Mouse (Mus musculus) hindbrain, postnatal 0 days (tissue): ENCODE data around the gene Lag3. TPM values are rescaled to one million over a fixed set of nuclear protein-coding genes. Genes with fewer than 3 reads are reported as not detected.

Source experiments
- ATAC-seq: fragments of 200-750 bp; cut with Nextera tagmentation; 2 replicates; pipeline ENCODE4 v1.8.0; 2017; ENCODE audit warnings: mild to moderate bottlenecking, moderate TSS enrichment, moderate library complexity
- DNase-seq: peaks from one replicate; pipeline ENCODE4 v3.0.0-alpha.2; 2015; ENCODE audit warnings: low spot score
- H3K27ac ChIP-seq: fragments of 300-500 bp; sonication (generic); 2 replicates; pipeline ENCODE4 v1.5.1; 2014; ENCODE audit warnings: mild to moderate bottlenecking
- H3K27me3 ChIP-seq: fragments of 300-500 bp; sonication (generic); 2 replicates; pipeline ENCODE4 v1.6.1; 2014; ENCODE audit warnings: low read length, mixed read lengths; ENCODE audit not compliant: insufficient read depth
- H3K36me3 ChIP-seq: fragments of 300-500 bp; sonication (generic); 2 replicates; pipeline ENCODE4 v1.6.1; 2014; ENCODE audit warnings: low read length, mixed read lengths; ENCODE audit not compliant: insufficient read depth
- H3K4me1 ChIP-seq: fragments of 300-500 bp; sonication (generic); 2 replicates; pipeline ENCODE4 v1.6.1; 2014; ENCODE audit warnings: antibody characterized with exemption, low read length, mixed read lengths; ENCODE audit not compliant: insufficient read depth
- H3K4me2 ChIP-seq: fragments of 300-500 bp; sonication (generic); 2 replicates; pipeline ENCODE4 v1.6.1; 2014; ENCODE audit warnings: low read depth, mild to moderate bottlenecking, low read length, moderate library complexity, mixed read lengths
- H3K4me3 ChIP-seq: fragments of 300-500 bp; sonication (generic); 2 replicates; pipeline ENCODE4 v1.5.1; 2014; ENCODE audit warnings: low read length
- H3K9ac ChIP-seq: fragments of 300-500 bp; sonication (generic); replicated peaks from 2 replicates; pipeline ENCODE4 v1.6.1; 2014; ENCODE audit warnings: mild to moderate bottlenecking, low read length, moderate library complexity, mixed read lengths
- H3K9me3 ChIP-seq: fragments of 300-500 bp; sonication (generic); 2 replicates; pipeline ENCODE4 v1.6.1; 2016; ENCODE audit warnings: low read length, mixed read lengths
- CTCF ChIP-seq: IDR thresholded peaks from 2 replicates; pipeline ENCODE4 v1.5.1; 2016; ENCODE audit warnings: antibody characterized with exemption, control low read depth, low read depth
- WGBS: fragments of 180-500 bp; shearing (Covaris S2); extraction: QIAGEN DNeasy Blood & Tissue Kit; methylation state at CpG from one replicate; pipeline ENCODE4 v1.1.7; 2014; 5-methylcytosine and 5-hydroxymethylcytosine counted together
- polyA plus RNA-seq: library from polyadenylated mRNA; unstranded; fragments of >200 nt; fragmentation: Nextera tagmentation; extraction: Ambion mirVana; gene quantifications from 2 replicates; pipeline ENCODE4 v1.2.1, GENCODE M21; 2015
- total RNA-seq: library from RNA; depleted of rRNA; stranded (reverse); fragments of >200 nt; gene quantifications from 2 replicates; pipeline ENCODE4 v1.2.3, GENCODE M21; 2014; rRNA removed

The Lag3 gene
- total RNA-seq: 1.8 and 2.2 TPM in 2 replicates
- polyA plus RNA-seq: 3.3 and 3.6 TPM in 2 replicates

DNA sequence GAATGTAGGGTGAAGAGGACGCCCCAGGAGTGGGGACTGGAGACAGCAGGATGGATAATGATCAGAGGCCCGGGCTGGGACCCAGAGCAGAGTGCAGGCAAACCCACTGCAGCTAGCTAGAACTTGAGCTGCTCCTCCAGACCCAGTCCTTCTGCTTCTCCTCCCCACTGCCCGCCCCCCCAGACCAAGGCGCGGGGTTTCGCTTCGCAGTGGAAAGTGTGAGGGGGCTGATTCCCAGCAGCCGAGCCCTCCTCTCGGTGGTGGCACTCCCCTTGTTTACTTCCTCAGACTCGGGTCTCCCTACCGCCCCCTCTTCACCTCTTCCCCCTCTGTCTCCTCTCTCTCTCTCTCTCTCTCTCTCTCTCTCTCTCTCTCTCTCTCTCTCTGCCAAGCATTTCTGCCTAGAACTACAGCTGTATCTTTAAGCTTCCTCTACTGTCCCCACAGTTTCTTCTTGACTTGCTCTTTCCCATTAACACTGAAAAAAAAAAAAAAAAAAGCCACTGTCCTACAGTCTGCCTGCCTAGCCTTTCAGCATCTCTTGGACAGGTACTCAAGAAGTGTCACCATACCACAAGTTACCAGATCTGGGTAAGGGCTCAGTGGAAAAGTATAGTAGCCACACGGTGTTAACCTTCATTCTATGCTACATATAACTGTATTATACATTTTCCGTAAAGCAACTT lies at the start of gene Lag3:
Lag3 (minus strand) TSS at position 173 of the 686 bp plus-strand sequence.
- no peak for TF ChIP-seq CTCF
- 34% methylated on average over 9 of the region's 13 CpGs for WGBS
- Histone ChIP-seq H3K9me3 (no peaks in the 10 kb centered on the region), H3K36me3 (peaks cover 13% of the 10 kb centered on the region), H3K27ac (no peak within 1 kb of the TSS), H3K4me2 (no peak within 1 kb of the TSS), H3K4me1 (peaks cover 20% of the 10 kb centered on the region), H3K9ac (no peak within 1 kb of the TSS), H3K27me3 (no peaks in the 10 kb centered on the region), H3K4me3 (no peak within 1 kb of the TSS)
- DNase-seq (no peak), ATAC-seq (no peak)

DNA sequence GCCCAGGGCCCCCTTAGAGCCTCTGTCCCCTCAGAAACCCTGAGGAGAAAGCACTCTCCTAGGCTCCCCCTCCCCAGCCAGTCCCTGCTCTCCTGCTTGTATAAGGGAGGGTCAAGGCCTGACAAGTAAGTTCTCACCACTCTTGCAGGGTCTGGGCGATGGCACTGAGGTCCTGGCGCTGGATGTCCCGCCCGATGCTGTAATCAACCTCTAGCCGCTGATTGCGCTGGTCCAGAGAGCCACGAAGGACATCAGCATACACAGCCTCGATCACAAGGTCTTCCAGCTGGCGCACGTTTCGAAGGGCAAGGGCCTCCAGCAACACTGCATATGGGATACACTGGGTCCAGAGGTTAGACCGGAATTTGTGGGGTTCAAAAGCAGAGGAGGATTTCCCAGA lies 49.5 kb upstream of the Lag3 start:
- H3K4me1 ChIP-seq: peaks cover 6% of the 10 kb centered on the region
- DNase-seq (no peak), ATAC-seq (no peak)
- no peaks in the 10 kb centered on the region for H3K9me3 ChIP-seq
- no peak overlapping the region for H3K27ac ChIP-seq
- no peak for TF ChIP-seq CTCF
- H3K4me2 ChIP-seq: no peak overlapping the region
- peaks cover 29% of the 10 kb centered on the region for H3K36me3 ChIP-seq
- no peaks in the 10 kb centered on the region for H3K27me3 ChIP-seq
- no peak overlapping the region for H3K4me3 ChIP-seq
- 92% methylated on average over 12 of the region's 12 CpGs for WGBS
- H3K9ac ChIP-seq: no peak overlapping the region

- no peak overlapping the region for H3K4me3 ChIP-seq
- H3K36me3 ChIP-seq: peaks cover 29% of the 10 kb centered on the region
- H3K27ac ChIP-seq: no peak overlapping the region
- DNase-seq (no peak), ATAC-seq (no peak)
- no peak for TF ChIP-seq CTCF
- no peak overlapping the region for H3K9ac ChIP-seq
- H3K4me1 ChIP-seq: peaks cover 5% of the 10 kb centered on the region
- WGBS: 90% methylated on average over 13 of the region's 13 CpGs
- no peak overlapping the region for H3K4me2 ChIP-seq
- H3K27me3 ChIP-seq: no peaks in the 10 kb centered on the region
- no peaks in the 10 kb centered on the region for H3K9me3 ChIP-seq
These were observed 48.5 kb upstream of the Lag3 start for GRCm38 (mm10) chr6:124959960-124960359.

GRCm38 (mm10) chr6:124958127-124958526 lies 46.6 kb upstream of the Lag3 start:
- WGBS: 87% methylated on average over 3 of the region's 3 CpGs
- Histone ChIP-seq H3K4me2 (no peak overlapping the region), H3K9me3 (no peaks in the 10 kb centered on the region), H3K27ac (no peak overlapping the region), H3K9ac (no peak overlapping the region), H3K4me3 (no peak overlapping the region), H3K27me3 (no peaks in the 10 kb centered on the region), H3K4me1 (no peaks in the 10 kb centered on the region), H3K36me3 (peaks cover 29% of the 10 kb centered on the region)
- TF ChIP-seq CTCF: no peak
- DNase-seq (no peak), ATAC-seq (no peak)

DNA sequence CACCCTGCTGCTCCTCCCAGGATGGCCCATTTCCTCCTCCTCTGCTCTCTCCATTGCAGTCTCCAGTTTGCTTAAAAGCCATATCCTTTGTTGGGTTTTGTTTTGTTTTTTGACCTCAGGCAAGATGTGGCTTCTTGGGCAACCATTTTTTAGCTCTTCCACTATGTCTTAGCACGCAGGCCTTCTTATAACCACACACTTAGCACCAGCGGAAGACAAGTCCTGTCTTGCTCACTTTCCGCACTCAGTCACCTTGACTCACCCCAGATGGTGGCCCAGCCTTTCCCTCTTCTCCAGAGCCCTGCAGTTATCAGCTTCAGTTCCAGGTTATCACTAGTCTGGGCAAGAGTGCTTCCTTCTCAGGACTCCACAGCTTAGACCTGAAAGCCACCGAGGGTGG lies 43.7 kb upstream of the Lag3 start:
- H3K4me2 ChIP-seq: no peak overlapping the region
- no peaks in the 10 kb centered on the region for H3K27me3 ChIP-seq
- no peaks in the 10 kb centered on the region for H3K4me1 ChIP-seq
- H3K4me3 ChIP-seq: no peak overlapping the region
- H3K9me3 ChIP-seq: no peaks in the 10 kb centered on the region
- WGBS: 98% methylated on average over 4 of the region's 4 CpGs
- no peak overlapping the region for H3K9ac ChIP-seq
- H3K27ac ChIP-seq: no peak overlapping the region
- H3K36me3 ChIP-seq: peaks cover 18% of the 10 kb centered on the region; the same call in 1 of the 2 replicates
- DNase-seq (no peak), ATAC-seq (no peak)
- TF ChIP-seq CTCF: no peak

DNA sequence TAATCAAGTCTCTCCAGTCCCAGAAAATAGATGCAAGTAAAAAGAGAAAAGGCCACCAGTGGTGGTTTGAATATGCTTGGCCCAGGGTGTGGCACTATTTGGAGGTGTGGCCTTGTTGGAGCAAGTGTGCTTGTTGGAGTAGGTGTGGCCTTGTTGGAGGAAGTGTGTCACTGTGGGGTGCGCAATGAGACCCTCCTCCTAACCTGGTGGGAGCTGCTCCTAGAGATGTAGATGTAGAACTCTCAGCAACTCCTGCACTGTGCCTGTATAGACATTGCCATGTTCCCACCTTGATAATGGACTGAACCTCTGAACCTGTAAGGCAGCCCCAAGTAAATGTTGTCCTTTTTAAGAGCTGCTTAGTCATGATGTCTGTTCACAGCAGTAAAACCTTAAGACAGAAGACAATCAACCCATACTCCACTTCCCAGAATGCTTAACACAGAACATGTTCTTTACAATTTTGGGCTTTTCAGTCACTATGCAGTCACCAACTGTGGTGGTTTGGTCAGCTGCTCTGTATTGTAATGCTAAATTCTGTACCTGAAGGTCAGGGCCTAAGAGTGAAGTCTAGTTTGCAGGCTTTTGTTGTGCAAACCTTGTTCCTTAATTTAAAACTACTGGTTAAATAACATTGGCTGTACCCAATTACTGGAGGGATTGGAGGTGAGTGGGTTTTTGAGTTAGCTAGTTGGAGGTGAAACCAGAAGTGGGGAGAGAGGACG lies 42.6 kb upstream of the Lag3 start:
- Histone ChIP-seq H3K36me3 (peaks cover 7% of the 10 kb centered on the region; the same call in 1 of the 2 replicates), H3K9ac (no peak overlapping the region), H3K27ac (no peak overlapping the region), H3K27me3 (no peaks in the 10 kb centered on the region), H3K4me3 (no peak overlapping the region), H3K4me2 (no peak overlapping the region), H3K4me1 (no peaks in the 10 kb centered on the region), H3K9me3 (no peaks in the 10 kb centered on the region)
- DNase-seq: no peak
- ATAC-seq: no peak
- 91% methylated on average over 2 of the region's 2 CpGs for WGBS
- TF ChIP-seq CTCF: no peak

DNA sequence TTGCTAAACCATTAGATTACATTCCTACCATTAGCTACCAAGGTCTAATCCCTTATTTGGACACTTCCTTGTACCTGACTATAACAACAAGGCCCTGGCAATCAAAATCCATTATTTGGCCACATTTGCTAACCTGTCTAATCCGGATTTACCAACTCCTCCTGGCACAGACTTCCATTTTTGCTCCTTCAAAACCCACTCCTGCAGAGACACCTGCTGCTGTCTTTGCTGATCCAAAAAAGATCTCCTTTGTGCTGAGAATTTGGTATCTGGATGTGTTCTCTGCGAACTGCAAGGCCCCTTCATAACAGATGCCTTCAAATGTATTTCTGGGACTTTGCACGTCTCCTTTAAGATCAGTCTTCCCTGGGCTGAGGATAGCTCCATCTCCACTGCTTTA lies 32.0 kb upstream of the Lag3 start:
- ATAC-seq: no peak

More for the DNA sequence above, 32.0 kb upstream of the Lag3 start:
- Histone ChIP-seq H3K36me3 (no peaks in the 10 kb centered on the region), H3K9ac (no peak overlapping the region), H3K4me2 (no peak overlapping the region), H3K4me1 (no peaks in the 10 kb centered on the region), H3K4me3 (no peak overlapping the region), H3K27ac (no peak overlapping the region), H3K27me3 (no peaks in the 10 kb centered on the region), H3K9me3 (no peaks in the 10 kb centered on the region)
- TF ChIP-seq CTCF: no peak
- DNase-seq: no peak
- 79% methylated on average over 3 of the region's 3 CpGs for WGBS
